Mouse (Mus musculus) c-Kit-positive CD71-positive TER-119-positive erythroid progenitor cells, embryonic 14.5 days (primary cell): ENCODE data around the gene Card11.

ENCODE experiments used
- DNase-seq: peaks from one replicate; pipeline ENCODE4 v3.0.0-alpha.2; 2013; ENCODE audit warnings: low spot score

The Card11 gene

GRCm38 (mm10) chr5:140852435-140852996 is 147.9 kb downstream of the Card11 start:
- no peak for DNase-seq

GRCm38 (mm10) chr5:140847300-140847729 is 153.1 kb downstream of the Card11 start:
- peak; percentile 56 for DNase-seq

GRCm38 (mm10) chr5:140841942-140842341 is 158.4 kb downstream of the Card11 start:
- DNase-seq: no peak

- peak; percentile 54 for DNase-seq
Observed at GRCm38 (mm10) chr5:140831064-140831431, 169.3 kb downstream of the Card11 start.

GRCm38 (mm10) chr5:140830314-140831063 is 169.9 kb downstream of the Card11 start, which contains the start of gene Gna12:
Gene Gna12 (minus strand): TSS chr5:140830431.
- DNase-seq: peak; percentile 100

GRCm38 (mm10) chr5:140829911-140830294 is 170.5 kb downstream of the Card11 start:
- no peak for DNase-seq

- no peak for DNase-seq
Observed at GRCm38 (mm10) chr5:140829081-140829910, 171.1 kb downstream of the Card11 start.

GRCm38 (mm10) chr5:140828363-140828762 is 172.0 kb downstream of the Card11 start:
- no peak for DNase-seq

- no peak for DNase-seq
Observed at GRCm38 (mm10) chr5:140827896-140828295, 172.5 kb downstream of the Card11 start.

GRCm38 (mm10) chr5:140827413-140827812 is 173.0 kb downstream of the Card11 start:
- no peak for DNase-seq

GRCm38 (mm10) chr5:140826796-140827195 is 173.6 kb downstream of the Card11 start:
- DNase-seq: no peak

GRCm38 (mm10) chr5:140826118-140826517 is 174.3 kb downstream of the Card11 start:
- no peak for DNase-seq

- no peak for DNase-seq
Observed at GRCm38 (mm10) chr5:140824126-140824525, 176.3 kb downstream of the Card11 start.

- DNase-seq: no peak
Observed at GRCm38 (mm10) chr5:140823386-140823785, 177.0 kb downstream of the Card11 start.
